Mouse (Mus musculus): ENCODE data around the gene Pdzd3. TPM values are rescaled to one million over a fixed set of nuclear protein-coding genes. Genes with fewer than 3 reads are reported as not detected.
"Not testable (repeated sequence)": the region's sequence is repeated elsewhere in the genome, so short reads cannot be mapped to it uniquely, and the experiment has no call there.

Gene Pdzd3
- polyA plus RNA-seq (2012; rRNA removed), result 0.21 and 0.24 TPM in 2 replicates

DNA sequence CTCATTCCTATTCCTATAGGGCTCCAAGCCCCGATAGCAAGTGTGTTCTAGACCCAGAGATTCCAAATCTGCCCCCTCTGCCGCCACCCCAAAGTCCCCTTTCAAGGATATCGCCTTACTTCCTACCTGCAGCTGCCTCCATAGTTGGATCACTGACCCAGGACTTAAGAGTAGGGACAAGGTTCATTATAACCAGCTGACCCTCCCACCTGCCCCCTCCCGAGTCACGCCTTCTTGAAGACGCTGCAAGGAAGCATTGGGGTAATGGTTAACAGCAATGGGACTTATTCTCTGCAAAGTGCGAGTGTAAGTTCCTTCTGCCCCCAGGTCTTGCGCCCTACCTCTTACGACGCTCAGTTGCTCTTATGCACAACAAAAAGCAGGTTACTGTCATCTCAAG, at the start of gene Pdzd3:
Pdzd3 (minus strand) TSS at position 158 of the 400 bp plus-strand sequence.
- DNase-seq (ENCODE audit: low spot score), result no peak

DNA sequence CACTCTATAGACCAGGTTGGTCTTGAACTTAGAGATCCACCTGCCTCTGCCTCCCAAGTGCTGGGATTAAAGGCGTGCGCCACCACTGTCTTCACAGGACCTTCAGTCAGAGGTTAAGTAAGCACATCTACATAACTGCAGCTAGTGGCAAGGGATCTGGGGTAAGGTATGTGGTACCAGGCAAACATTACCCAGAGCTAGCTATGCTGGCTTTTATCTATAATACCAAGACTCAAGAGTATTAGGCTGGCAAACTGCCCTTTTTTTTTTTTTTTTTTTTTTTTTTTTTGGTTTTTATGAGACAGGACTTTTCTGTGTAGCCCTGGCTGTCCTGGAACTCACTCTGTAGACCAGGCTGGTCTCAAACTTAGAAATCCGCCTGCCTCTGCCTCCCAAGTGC, 48.7 kb upstream of the Pdzd3 start:
- not testable (repeated sequence) for DNase-seq (ENCODE audit: low spot score)

DNA sequence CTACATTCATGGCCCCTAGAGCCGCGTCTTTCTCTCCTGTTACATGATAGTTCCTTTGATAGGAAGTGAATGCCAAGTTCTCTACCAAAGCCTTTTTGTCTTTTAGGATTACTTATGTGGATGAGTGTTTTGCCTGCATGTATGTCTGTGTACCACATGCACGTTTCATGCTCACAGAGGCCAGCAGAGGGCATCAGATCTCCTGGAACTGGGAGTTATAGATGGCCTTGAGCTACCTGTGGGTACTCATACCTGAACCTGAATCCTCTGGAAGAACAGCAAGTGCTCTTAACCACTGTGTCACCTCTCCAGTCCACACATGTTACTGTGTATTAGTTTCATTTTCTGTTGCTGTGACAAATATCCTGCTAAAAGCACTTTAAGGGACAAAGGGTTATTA, 41.2 kb upstream of the Pdzd3 start:
- DNase-seq (ENCODE audit: low spot score), result no peak

DNA sequence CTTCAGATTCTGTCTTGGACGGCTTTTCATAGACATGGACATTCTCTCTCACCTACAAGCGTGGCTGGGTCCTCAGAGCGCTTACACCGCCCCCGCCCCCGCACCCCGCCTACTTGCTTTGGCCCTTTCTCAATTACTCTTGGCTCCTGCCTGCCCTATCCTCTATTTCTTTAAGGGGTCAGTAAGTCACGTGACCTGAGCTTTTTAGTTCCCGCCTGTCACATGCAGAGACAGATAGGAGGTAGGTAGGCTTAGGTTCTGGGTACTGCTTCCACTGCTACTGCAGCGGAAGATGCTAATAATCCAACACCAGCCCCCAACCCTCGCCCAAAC, 37.7 kb upstream of the Pdzd3 start:
- no peak for DNase-seq (ENCODE audit: low spot score)

DNA sequence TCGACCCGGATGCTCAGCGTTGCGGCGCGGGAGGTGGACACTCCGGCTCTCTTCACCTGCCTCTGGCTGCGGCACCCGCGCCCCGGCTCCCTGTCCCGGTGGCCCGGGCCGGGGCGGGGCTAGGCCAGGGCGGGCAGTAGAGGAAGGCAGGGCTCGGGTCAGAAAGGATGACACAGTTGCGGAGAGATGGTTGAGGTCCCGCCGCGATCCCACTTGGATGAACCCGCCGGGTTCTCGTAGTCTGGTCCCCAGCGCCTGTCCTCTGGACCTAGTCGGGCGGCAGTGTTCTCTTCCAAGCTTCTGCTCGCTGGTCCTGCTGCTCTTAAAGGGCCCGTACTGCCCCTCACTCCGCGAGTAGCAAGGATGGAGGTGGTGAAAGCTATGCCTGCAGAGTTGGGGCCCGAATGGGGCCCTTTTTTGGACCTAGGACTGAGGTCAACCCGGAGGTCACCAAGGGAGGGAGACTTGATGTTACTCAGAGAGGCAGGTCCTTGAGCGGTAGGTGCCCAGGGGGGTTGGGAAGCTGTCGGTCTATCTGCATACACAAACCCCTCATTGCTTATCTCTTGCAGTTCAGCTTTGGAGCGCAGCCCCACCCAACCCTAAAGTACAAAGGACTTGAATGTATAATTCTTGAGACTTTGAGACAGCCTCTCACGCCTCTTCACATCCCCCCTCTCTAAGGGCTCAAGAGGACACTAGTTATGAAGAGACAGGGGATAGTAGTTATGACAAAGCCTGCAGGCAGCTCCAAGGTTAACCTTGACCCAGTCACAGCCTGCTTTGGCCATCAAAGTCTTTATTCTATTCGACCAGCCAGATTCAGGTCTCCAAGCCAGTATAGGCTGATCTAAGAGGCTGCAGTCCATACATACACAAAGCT, 37.0 kb upstream of the Pdzd3 start, which contains the start of gene Abcg4:
Abcg4 (minus strand) TSS at position 540 of the 883 bp plus-strand sequence.
- DNase-seq (ENCODE audit: low spot score), result no peak

DNA sequence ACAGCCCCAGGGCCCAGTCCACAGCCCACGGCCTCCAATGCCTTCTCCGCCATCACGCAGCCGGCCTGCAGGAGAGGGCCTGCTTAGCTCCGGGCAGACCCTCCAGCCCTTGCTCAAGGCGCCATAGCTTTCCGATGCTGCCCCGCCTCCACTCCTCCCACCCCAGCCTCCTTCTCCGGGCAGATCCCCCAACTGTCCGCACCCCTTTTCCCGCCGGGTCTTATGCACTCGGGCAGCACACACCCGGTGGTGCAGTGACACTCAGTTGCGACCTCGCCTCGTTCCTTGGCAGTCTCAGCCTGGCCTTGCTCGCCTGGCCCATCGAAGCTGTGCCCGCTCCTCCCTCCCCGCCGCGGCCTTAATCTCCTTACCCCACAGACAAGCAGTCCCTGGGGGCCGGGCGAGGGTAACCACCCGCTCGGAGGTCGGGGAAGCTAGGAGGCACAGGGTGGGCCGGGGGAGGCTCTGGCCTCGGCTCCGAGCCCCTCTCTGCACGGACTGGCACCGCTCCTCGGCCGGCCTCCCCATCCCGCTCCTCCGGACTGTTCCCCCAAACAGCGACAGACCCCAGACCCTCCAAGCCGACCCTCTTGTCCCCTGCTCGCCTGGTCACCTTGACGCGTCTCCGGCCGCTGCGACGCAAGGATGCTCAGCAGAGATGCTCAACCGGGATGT, 36.3 kb upstream of the Pdzd3 start:
- no peak for DNase-seq (ENCODE audit: low spot score)

DNA sequence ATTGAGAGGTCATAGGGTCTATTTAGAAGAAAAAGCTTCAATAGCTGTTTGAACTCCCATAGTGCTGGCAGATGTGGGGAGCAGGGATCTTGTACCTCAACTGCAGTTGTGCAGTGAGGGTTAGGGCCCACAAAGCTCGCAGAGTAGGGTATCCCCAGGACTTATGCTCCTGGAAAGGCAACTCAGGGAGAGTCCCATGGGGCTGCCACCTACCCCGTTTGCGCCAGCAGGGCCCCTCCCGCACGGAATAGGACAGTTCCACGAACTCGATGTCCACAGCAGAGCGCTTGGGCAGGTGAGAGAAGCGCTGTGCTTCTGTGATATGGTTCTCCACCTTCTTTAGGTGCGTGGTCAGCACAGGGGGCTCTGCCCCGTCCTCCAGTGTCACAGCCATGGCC, 35.7 kb upstream of the Pdzd3 start:
- DNase-seq (ENCODE audit: low spot score), result no peak

DNA sequence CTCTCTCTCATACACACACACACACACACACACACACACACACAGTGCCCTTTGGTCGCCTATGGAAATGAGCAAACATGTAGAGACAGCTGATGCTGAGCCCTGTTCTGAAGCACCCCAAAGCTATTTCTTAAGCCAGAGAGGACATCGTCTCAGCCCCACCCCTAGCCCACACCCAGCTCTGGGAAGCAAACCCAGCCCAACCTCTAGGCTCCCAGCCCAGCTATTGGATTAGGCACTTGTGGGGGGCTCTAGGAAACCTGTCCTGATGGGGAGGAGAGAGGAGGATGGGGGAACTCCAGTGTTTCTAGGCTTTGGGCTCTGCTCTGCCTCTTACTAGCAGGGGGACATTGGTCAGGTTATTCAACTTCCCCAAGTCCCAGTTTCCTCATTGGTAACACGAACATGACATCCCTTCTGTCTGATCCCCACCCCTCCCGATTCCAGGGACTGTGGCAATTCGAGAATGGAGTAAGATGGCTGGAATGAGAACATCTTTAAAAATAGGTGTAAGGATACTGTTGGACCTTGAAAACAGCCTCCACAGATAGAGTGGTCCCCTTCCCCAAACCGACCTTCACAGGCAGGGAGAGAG, 35.1 kb upstream of the Pdzd3 start:
- DNase-seq (ENCODE audit: low spot score), result no peak

DNA sequence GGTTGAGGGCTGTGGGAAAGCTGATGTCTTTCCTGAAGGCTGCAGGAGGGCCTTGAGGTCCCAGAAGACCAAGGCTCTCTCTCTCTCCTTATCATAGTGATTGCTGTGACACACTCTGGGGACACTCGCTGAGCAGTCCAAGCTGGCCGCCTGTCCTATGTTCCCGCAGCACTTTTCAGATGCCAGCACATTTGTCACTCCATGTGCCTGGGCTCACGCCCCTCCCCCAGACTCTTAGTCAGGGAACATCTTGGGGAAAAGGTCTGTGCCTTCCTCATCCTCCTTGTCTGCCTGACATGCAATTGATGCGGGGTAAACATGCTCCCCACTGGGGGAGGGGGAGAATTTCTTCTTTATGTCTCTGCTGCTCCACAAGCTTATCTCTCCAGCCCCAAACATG, 31.9 kb upstream of the Pdzd3 start:
- DNase-seq (ENCODE audit: low spot score), result no peak

DNA sequence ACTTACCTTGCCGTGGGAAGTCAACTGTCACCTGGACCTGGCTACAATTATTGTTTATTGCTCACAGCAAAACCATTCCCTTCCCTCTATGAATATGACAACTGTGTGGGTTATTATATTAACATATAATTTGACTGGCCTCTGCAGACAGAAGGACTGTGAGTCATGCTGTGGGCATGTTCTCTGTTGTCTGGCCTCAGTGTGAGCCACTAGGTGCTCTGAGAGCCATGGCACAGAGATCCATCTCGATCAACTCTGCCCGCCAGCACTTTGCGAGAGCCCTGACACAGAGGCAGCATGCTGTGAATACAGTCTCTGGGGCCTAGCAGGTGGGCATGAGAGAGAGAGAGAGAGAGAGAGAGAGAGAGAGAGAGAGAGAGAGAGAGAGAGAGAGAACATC, 18.7 kb upstream of the Pdzd3 start:
- DNase-seq (ENCODE audit: low spot score), result no peak

DNA sequence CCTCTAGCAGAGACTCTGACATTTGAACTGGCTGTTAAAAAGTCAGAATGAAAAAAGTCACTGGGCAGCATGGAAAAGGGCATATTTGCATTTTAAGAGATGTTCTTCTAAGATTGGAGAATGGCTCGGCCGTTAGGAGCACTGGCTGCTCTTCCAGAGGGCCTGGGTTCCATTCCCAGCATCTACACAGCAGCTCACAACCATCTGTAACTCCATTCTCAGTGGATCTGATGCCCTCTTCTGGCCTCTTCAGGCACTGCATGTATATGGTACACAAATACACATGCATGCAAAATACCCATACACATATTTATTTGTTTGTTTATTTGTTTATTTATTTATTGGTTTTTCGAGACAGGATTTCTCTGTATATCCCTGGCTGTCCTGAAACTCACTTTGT, 17.8 kb upstream of the Pdzd3 start:
- no peak for DNase-seq (ENCODE audit: low spot score)

DNA sequence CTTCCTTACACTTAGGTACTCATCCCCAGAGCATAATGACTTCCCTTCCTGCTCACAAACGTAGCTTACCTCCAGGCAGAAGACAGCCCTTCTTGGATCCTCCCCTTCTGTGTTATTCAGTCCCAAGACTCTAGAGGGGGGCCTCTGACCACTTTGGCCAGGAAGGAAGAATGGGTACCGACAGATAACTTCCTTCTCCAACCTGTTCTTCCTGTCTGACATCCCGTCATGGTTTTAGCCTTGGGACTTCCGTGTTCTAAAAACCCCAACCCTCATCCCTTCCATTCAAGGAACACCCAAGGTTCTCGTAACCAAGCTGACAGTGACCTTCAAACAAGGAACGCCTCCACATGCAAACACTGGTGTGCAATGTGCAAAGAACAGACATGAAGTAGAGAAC, 17.2 kb upstream of the Pdzd3 start, which contains the start of gene Nlrx1:
Nlrx1 (minus strand) TSS at position 168 of the 400 bp plus-strand sequence.
- no peak for DNase-seq (ENCODE audit: low spot score)

DNA sequence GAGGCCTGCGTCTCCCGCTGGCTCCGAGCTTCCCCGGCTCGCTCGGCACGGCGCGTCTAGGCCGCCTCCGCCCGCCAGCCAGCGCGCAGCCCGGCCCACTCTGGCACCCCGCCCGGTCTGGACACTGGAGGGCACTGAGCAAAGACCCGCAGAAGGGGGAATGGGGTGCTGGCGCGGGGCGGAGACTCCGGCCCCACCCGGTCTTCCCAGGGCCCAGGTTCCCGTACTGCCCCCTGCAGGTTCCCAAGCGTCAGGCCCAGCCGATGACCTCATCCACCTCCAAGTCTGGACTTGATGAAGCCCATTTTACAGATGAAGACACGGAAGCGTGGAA, 16.7 kb upstream of the Pdzd3 start:
- peak; percentile 88 for DNase-seq (ENCODE audit: low spot score)

DNA sequence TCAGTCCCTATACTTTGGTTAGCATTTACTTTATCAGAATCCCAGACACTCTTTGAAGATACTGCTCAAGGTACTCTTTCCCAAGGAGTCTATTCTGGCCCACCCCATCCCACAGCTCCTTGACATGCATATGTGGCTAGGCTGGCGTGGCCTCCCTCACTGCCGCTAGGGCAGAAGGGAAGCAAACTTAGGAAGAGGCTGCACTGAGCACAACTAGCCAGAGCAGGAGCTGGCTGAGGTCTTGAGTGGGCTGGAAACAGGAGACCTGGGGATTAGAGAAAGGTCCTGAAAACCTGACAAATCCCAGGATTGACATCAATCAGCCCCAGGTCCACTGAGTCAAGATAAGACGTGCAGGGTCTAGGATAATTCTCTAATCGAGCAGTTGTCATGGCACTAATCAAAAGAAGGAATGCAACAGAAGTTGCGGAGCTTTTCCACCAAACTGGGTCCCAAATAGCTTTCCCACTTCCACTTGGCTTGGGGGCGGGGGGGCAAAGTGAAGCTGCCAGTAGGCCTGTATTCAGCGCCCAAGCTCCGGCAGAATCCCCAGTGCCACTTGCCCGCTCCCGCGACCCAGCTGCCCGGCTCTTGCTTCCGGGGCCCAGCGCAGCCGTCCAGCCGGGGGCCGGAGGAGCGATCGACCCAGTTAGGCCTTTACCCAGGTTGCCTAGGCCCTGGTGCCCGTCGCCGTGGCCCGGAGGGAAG, 16.2 kb upstream of the Pdzd3 start:
- DNase-seq (ENCODE audit: low spot score), result no peak

DNA sequence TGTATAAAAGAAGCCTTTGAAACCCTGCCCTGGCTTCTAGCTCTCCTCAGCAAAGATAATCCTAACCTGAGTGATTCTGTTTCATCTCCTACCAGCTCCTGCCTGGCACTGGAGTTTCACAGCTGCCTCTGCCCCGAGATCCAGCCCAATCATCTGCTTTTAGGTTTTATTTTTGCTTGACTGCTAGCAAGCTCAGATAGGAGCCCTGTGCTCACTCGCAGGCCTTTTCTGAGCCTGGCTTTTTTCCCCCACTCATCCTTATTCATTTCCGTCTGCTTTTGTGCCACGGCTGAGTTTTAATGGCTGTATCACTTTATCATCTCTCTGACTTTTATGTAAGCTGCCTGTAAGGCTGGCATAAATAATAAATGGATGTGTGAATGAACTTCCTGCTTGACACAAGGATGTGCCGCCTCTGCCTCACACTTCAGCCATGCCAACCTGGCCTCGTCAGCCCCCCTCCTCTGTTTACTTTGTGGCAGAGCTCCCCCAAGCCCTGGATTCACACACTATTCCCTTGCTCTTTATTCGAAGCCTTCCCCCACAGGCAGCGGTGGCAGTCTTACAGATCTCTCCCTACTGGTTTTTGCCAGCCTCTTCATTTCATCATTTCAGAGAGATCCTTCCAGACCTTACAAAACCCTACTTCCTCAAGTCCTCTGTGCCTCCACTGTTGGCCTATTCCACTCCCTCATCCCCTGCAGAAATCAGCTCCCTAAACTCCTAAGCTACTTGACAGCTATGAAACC, 15.4 kb upstream of the Pdzd3 start:
- DNase-seq (ENCODE audit: low spot score), result no peak

DNA sequence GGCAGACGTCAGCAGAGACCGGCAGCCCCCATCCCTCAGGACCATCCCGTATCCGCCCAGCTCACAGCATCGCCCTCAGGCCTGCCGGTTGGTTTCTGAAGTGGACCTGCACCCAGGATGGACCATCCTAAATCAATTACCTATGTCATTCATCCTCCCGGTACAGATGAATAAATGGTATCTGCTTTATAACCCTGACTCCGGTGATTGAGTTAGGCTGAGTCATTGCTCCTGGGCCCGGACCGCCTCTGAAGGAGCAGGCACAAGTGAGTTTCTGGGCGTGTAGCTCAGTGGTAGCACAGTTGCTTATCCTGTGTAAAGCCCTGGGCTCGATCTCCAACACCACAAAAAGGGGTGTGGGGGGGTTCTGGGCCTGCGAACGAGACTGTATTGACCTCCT, 10.1 kb upstream of the Pdzd3 start:
- DNase-seq (ENCODE audit: low spot score), result no peak

DNA sequence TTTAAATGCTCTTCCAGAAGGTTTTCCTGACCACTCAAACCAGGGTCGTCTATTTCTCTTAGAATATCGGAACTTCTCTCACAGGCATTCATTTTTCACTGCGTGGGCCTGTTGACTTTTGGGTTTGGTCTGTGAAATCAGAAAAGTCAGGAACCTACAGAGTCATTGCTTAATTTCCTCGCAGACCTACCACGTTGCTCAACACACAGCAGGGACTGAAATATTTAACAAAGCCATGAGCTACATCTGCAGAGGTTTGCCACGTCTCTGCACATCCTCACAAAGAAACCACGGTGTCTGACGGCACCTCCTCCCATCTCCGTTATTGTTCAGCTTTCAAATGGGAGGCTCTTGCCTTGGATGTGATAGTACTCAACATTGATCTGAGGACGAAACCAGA, 7.7 kb upstream of the Pdzd3 start:
- DNase-seq (ENCODE audit: low spot score), result no peak

DNA sequence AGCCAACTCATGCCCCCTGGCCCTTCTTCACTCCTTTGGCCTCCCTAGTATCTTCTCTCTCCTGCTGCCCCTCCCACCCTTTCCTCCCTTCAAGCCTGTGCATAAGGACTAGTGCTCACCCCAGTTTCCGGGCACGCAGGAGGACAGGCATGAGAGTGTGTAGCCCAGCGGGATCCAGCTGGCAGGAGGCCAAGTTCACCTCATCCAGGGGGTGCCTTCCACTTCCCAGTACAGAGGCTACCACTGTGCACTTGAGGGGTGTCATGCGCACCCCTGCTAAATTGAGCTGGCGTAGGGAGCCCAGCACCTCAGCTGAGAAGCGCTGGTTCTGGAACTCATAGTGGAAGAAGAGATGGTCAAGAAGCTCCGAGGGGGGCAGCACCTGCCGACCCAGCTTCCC, 4.9 kb upstream of the Pdzd3 start:
- DNase-seq (ENCODE audit: low spot score), result no peak

DNA sequence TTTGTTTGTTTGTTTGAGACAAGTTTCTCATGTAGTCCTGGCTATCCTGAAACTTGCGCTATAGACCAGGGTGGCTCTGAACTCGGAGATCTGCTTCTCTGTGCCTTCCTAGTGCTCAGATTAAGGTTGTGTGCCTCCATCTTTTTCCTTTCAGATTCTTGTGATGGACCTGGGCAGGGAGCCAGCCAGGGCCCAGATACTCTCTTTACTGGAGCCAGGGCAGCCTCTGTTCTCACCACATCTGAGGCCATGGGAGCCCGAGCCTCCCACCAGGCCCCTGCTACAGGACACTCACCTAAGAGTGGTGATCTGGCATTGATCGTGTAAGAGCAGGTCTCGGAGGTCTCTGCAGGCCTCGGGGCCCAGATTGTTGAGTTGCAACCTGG, 3.9 kb upstream of the Pdzd3 start:
- no peak for DNase-seq (ENCODE audit: low spot score)

DNA sequence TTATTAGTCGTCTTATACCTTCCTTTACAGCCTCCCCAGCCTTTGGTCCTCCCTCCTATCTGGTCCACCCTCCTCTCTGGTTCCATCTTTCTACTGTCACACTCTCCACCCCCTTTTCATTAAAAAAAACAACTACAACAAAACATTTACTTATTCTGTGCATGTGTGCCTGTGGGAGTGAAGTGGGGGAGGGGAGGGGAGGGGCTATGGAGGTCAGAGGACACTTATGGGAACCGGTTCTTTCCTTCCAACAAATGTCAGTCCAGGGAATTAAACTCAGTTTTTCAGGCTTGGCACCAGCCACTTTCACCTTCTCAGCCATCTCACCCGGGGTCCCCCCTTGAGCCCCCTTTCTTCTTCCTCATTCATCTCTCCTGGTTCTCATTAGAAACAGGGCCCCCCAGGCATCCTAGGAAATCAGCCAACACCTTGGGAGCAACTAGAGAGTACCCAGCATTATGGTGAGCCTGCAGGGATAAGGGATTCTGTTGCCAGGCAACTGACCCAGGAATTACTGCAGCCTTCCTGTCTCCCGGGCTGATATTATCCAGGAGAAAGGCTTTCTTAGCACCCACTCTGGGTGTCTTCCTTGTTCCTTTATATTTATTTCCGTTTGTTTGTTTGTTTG, 3.4 kb upstream of the Pdzd3 start:
- DNase-seq (ENCODE audit: low spot score), result no peak

DNA sequence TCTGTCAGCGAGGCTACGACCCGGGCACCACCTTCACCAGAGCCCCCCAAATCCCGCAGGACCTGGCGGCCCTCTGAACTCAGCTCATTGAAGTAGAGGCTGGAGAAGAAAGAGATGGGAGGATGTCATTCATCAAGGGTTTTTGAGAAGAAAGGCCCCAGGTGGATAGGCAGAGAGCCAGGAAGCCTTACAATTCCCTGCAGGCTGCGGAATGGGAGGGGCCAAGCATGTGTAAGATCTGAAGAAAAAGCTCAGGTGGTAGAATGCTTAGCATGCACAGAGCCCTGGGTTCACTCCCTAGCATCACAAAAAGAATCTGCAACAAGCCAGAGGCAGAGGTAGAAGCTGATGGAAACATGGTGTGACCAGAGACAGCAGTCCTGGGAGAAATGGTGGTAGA, 2.2 kb upstream of the Pdzd3 start:
- DNase-seq (ENCODE audit: low spot score), result no peak

Measured in urinary bladder, adult 2 months (tissue).